Mouse (Mus musculus) small intestine, adult 2 months (tissue): ENCODE data around the gene Armcx4. TPM values are rescaled to one million over a fixed set of nuclear protein-coding genes. Genes with fewer than 3 reads are reported as not detected.
A peak's percentile ranks its signal among the peaks of the same experiment; 100 is the strongest.

Experiments
- H3K27ac ChIP-seq: fragments of 200-500 bp; 2 replicates; pipeline ENCODE4 v1.5.1; 2012; ENCODE audit warnings: low read depth, low read length, control low read depth, inconsistent platforms; ENCODE audit not compliant: insufficient read depth
- H3K27me3 ChIP-seq: fragments of 200-500 bp; 2 replicates; pipeline ENCODE4 v1.6.1; 2012; ENCODE audit warnings: mild to moderate bottlenecking, moderate library complexity, low read length, inconsistent platforms; ENCODE audit not compliant: control insufficient read depth, insufficient read depth
- H3K36me3 ChIP-seq: fragments of 200-500 bp; 2 replicates; pipeline ENCODE4 v1.6.1; 2012; ENCODE audit warnings: mild to moderate bottlenecking, low read length, control low read depth, inconsistent platforms; ENCODE audit not compliant: control insufficient read depth, insufficient read depth
- H3K4me1 ChIP-seq: fragments of 200-500 bp; 2 replicates; pipeline ENCODE4 v1.6.1; 2012; ENCODE audit warnings: low read length, inconsistent platforms, mixed read lengths; ENCODE audit not compliant: control insufficient read depth, insufficient read depth, insufficient read length
- H3K4me3 ChIP-seq: fragments of 200-500 bp; 2 replicates; pipeline ENCODE4 v1.5.1; 2012; ENCODE audit warnings: low read depth, mild to moderate bottlenecking, control low read depth, inconsistent platforms, low read length, moderate library complexity
- CTCF ChIP-seq: fragments of 200-500 bp; IDR thresholded peaks from 2 replicates; pipeline ENCODE4 v1.5.1; 2012; ENCODE audit warnings: low read depth, mild to moderate bottlenecking, control low read depth, inconsistent platforms, low read length, moderate library complexity, mixed read lengths; ENCODE audit not compliant: insufficient replicate concordance, insufficient read length; ENCODE audit errors: extremely low read depth
- POLR2A ChIP-seq: fragments of 200-500 bp; IDR thresholded peaks from 2 replicates; pipeline ENCODE4 v1.6.1; 2012; ENCODE audit warnings: low read depth, mild to moderate bottlenecking, control low read depth, inconsistent platforms, low read length, moderate library complexity
- WGBS: fragments of 180-500 bp; shearing (Covaris S2); methylation state at CpG from one replicate; pipeline ENCODE4 v1.1.7; 2018; 5-methylcytosine and 5-hydroxymethylcytosine counted together
- polyA plus RNA-seq: library from polyadenylated mRNA; depleted of rRNA; stranded (reverse); fragments of >200 nt; gene quantifications from 2 replicates; pipeline ENCODE4 v1.2.3, GENCODE M21; 2012

Gene Armcx4
- polyA plus RNA-seq, 1 experiment = 0.15 TPM

- 63% methylated on average over 5 of the region's 5 CpGs for WGBS
- Histone ChIP-seq H3K4me3 (no peak overlapping the region), H3K27ac (no peak overlapping the region), H3K4me1 (no peaks in the 10 kb centered on the region), H3K27me3 (no peaks in the 10 kb centered on the region), H3K36me3 (no peaks in the 10 kb centered on the region)
- TF ChIP-seq CTCF = no peak
- TF ChIP-seq POLR2A = no peak
Measured at GRCm38 (mm10) chrX:134675022-134675421, 11.3 kb upstream of the Armcx4 start.

- WGBS = 89% methylated on average over 1 of the region's 1 CpGs
- Histone ChIP-seq H3K27me3 (no peaks in the 10 kb centered on the region), H3K4me1 (no peaks in the 10 kb centered on the region), H3K27ac (no peak overlapping the region), H3K4me3 (no peak overlapping the region), H3K36me3 (no peaks in the 10 kb centered on the region)
- TF ChIP-seq CTCF (no peak), POLR2A (no peak)
Measured at GRCm38 (mm10) chrX:134675959-134676358, 10.4 kb upstream of the Armcx4 start.

- no peaks in the 10 kb centered on the region for H3K36me3 ChIP-seq
- H3K27ac ChIP-seq = no peak overlapping the region
- no peaks in the 10 kb centered on the region for H3K27me3 ChIP-seq
- TF ChIP-seq POLR2A (no peak), CTCF (no peak)
- 52% methylated on average over 5 of the region's 5 CpGs for WGBS
- no peak overlapping the region for H3K4me3 ChIP-seq
- no peaks in the 10 kb centered on the region for H3K4me1 ChIP-seq
Measured at GRCm38 (mm10) chrX:134684936-134685335, 1.4 kb upstream of the Armcx4 start.

- H3K27me3 ChIP-seq = no peaks in the 10 kb centered on the region
- no peak overlapping the region for H3K27ac ChIP-seq
- 15% methylated on average over 15 of the region's 16 CpGs for WGBS
- H3K4me1 ChIP-seq = no peaks in the 10 kb centered on the region
- H3K4me3 ChIP-seq = peak overlapping the region; percentile 68
- TF ChIP-seq CTCF (no peak), POLR2A (no peak)
- no peaks in the 10 kb centered on the region for H3K36me3 ChIP-seq
Measured at GRCm38 (mm10) chrX:134686739-134687171, 436 bp downstream of the Armcx4 start.

- no peak for TF ChIP-seq POLR2A
- TF ChIP-seq CTCF = no peak
- Histone ChIP-seq H3K36me3 (no peaks in the 10 kb centered on the region), H3K27ac (no peak overlapping the region), H3K27me3 (no peaks in the 10 kb centered on the region), H3K4me1 (no peaks in the 10 kb centered on the region), H3K4me3 (no peak overlapping the region)
- WGBS = 85% methylated on average over 2 of the region's 2 CpGs
Measured at GRCm38 (mm10) chrX:134689676-134690075, 3.4 kb downstream of the Armcx4 start.

- WGBS = 84% methylated on average over 10 of the region's 10 CpGs
- Histone ChIP-seq H3K27ac (no peak overlapping the region), H3K4me3 (no peak overlapping the region), H3K4me1 (no peaks in the 10 kb centered on the region), H3K27me3 (no peaks in the 10 kb centered on the region), H3K36me3 (no peaks in the 10 kb centered on the region)
- no peak for TF ChIP-seq CTCF
- TF ChIP-seq POLR2A = no peak
Measured at GRCm38 (mm10) chrX:134690871-134691539, 4.7 kb downstream of the Armcx4 start.

GRCm38 (mm10) chrX:134691540-134691935, 5.2 kb downstream of the Armcx4 start:
- no peak for TF ChIP-seq CTCF
- no peak for TF ChIP-seq POLR2A
- no peak overlapping the region for H3K27ac ChIP-seq
- no peaks in the 10 kb centered on the region for H3K36me3 ChIP-seq
- no peak overlapping the region for H3K4me3 ChIP-seq
- no peaks in the 10 kb centered on the region for H3K27me3 ChIP-seq
- no peaks in the 10 kb centered on the region for H3K4me1 ChIP-seq
- WGBS = 75% methylated on average over 2 of the region's 2 CpGs
